Mouse (Mus musculus) lung, postnatal 14 days (tissue): ENCODE measurements around the gene Lrrfip1.

ENCODE experiments used
- DNase-seq: peaks from one replicate; pipeline ENCODE4 v3.0.0; 2021

The Lrrfip1 gene

DNA sequence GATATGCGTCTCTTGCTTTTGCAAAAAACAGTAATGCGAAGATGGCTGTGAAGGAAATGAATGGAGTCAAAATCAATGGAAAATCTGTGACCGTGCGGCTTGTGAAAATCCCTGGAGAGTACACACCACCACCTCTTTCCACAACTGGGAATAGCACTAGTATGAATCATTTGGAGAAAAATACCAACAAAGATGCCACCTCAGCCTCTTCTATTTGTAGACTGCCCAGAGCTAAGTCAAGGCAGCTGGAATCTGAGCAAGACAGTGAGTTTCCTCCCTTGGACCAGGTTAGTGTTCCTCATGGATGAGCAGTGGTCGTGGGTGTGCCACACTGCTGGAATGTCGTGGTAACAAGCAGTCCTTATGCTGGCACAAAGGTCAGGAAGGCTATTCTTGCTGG lies 168.3 kb downstream of the Lrrfip1 start:
- no peak for DNase-seq

DNA sequence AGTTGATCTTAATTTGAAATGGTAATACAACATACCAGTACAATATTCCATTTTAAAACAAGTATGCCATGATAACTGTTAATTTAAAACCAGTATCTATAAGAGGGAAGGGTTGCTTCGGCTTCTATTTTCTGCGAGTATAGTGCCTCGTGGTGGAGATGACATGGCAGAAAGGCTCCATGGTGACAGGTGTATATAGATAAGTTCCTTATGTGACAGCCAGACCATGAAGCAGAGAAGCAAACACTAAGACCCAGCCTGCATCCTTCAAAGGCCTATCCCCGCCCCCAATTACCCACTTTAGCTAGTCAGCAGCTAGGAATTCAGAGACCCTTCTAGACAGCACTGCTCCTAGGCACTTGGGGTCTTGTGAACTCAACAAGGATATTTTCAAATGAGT lies 170.6 kb downstream of the Lrrfip1 start:
- DNase-seq: no peak

DNA sequence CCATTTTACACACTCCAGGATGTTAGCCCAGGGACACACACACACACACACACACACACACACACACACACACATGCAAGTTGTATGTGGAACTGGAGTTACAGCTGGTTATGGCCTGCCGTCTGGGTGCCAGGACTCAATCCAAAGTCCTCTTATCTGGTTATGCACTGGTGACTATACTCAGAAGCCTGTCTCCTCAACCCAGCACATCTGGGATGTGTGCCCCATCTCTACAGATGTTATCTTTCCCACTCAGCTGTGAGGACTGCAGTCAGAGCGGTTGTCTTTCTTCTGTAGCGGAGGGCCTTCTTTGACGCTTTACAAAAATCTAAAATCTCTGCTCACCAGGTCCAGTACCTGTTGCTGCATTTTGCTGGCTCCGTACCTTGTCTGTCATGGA lies 176.3 kb downstream of the Lrrfip1 start:
- DNase-seq: no peak

DNA sequence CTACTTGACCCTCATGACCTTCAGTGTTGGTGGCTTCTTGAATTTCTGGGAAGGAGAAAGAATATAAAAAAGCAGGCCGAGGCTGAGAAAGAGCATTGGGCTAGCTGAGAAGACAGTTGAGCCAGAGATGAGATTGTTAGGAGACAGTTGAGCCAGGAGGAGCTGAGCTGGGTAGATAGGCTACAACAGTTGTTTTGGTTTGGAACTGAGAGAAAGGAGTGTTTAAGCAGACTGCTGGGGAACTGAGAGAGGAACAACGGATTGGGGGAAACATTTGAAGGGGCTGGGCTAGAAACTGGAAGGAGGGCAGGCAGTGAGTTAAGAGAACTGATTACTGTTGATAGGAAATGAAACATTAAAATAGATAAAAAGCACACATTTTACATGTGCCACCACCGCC lies 177.5 kb downstream of the Lrrfip1 start:
- DNase-seq: no peak

DNA sequence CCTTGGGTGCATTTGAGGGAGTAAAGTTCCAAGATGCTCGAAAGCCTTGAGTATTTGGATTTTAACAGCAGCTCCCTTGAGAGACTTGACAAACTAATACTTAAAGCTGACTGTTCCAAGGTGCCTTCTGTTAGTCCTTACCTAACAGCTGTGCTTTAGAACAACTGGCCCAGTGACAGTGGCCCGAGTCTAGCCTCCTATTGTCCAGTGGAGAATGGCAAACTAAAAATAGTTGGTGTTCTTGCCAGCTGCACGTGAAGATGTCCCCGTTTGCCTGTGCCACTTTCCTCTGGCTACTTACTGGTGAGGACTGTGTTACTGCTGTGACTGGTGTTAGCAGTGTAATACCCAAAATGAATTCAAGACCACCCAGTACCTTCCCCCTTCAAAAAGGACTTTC lies 178.3 kb downstream of the Lrrfip1 start:
- DNase-seq: no peak
